Mouse (Mus musculus) intestine, postnatal 0 days (tissue): ENCODE data around the gene Pde4dip. TPM values are rescaled to one million over a fixed set of nuclear protein-coding genes. Genes with fewer than 3 reads are reported as not detected.
A peak's percentile ranks its signal among the peaks of the same experiment; 100 is the strongest.

Experiments used
- ATAC-seq: fragments of 200-750 bp; cut with Nextera tagmentation; 2 replicates; pipeline ENCODE4 v1.8.0; 2017; ENCODE audit warnings: mild to moderate bottlenecking, moderate TSS enrichment, moderate library complexity
- H3K27ac ChIP-seq: fragments of 300-500 bp; sonication (generic); 2 replicates; pipeline ENCODE4 v1.5.1; 2014; ENCODE audit warnings: mild to moderate bottlenecking, low read depth, low read length, moderate library complexity
- H3K27me3 ChIP-seq: fragments of 300-500 bp; sonication (generic); replicated peaks from 2 replicates; pipeline ENCODE4 v1.6.1; 2014; ENCODE audit warnings: low read length, mixed read lengths; ENCODE audit not compliant: control insufficient read depth, insufficient read depth
- H3K36me3 ChIP-seq: fragments of 300-500 bp; sonication (generic); 2 replicates; pipeline ENCODE4 v1.6.1; 2014; ENCODE audit warnings: mild to moderate bottlenecking, moderate library complexity; ENCODE audit not compliant: control insufficient read depth, insufficient read depth
- H3K4me1 ChIP-seq: fragments of 300-500 bp; sonication (generic); replicated peaks from 2 replicates; pipeline ENCODE4 v1.6.1; 2014; ENCODE audit warnings: antibody characterized with exemption, low read length, mixed read lengths; ENCODE audit not compliant: control insufficient read depth, insufficient read depth
- H3K4me2 ChIP-seq: fragments of 300-500 bp; sonication (generic); replicated peaks from 2 replicates; pipeline ENCODE4 v1.6.1; 2014; ENCODE audit warnings: low read depth, mild to moderate bottlenecking, moderate library complexity
- H3K4me3 ChIP-seq: fragments of 300-500 bp; sonication (generic); 2 replicates; pipeline ENCODE4 v1.5.1; 2014; ENCODE audit warnings: low read depth, low read length
- H3K9ac ChIP-seq: fragments of 300-500 bp; sonication (generic); 2 replicates; pipeline ENCODE4 v1.6.1; 2014; ENCODE audit warnings: mild to moderate bottlenecking, low read depth, low read length
- H3K9me3 ChIP-seq: fragments of 300-500 bp; sonication (generic); 2 replicates; pipeline ENCODE4 v1.6.1; 2016; ENCODE audit warnings: mixed run types; ENCODE audit not compliant: control insufficient read depth
- CTCF ChIP-seq: sonication (generic); IDR thresholded peaks from 2 replicates; pipeline ENCODE4 v1.5.1; 2016; ENCODE audit warnings: low read depth, mild to moderate bottlenecking, control low read depth, antibody characterized with exemption, moderate library complexity
- WGBS: fragments of 180-500 bp; shearing (Covaris S2); extraction: QIAGEN DNeasy Blood & Tissue Kit; methylation state at CpG from one replicate; pipeline ENCODE4 v1.1.7; 2014; 5-methylcytosine and 5-hydroxymethylcytosine counted together
- polyA plus RNA-seq: library from polyadenylated mRNA; unstranded; fragments of >200 nt; fragmentation: Nextera tagmentation; extraction: Ambion mirVana; gene quantifications from 2 replicates; pipeline ENCODE4 v1.2.1, GENCODE M21; 2015

Pde4dip gene
- polyA plus RNA-seq, 1 experiment from 2014 or later: 10.0 TPM

DNA sequence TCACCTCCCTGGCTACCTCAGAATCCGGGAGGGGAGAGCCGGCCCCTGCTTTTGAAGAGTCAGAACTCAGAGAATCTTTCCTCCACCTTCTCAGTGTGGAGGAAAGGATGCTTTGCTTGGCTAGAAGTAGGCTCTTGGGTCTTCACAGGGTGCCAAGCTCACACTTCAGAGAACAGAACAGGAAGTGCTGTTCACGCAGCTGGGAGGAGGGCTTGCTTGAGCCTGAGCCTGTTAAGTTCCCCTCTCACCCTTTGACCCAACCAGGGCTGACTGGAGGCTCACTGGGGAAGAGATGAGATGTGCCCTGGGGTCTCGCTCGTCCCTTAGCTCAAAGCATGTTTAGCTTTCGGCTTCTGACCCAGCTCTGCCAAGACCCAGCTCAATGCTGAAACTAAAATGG, 44.7 kb upstream of the Pde4dip start:
- Histone ChIP-seq H3K4me3 (no peak overlapping the region), H3K27me3 (no peaks in the 10 kb centered on the region), H3K9me3 (no peaks in the 10 kb centered on the region), H3K27ac (no peak overlapping the region), H3K4me1 (no peaks in the 10 kb centered on the region), H3K36me3 (no peaks in the 10 kb centered on the region), H3K9ac (no peak overlapping the region), H3K4me2 (no peak overlapping the region)
- ATAC-seq: no peak
- WGBS: 44% methylated on average over 6 of the region's 6 CpGs
- TF ChIP-seq CTCF: no peak

DNA sequence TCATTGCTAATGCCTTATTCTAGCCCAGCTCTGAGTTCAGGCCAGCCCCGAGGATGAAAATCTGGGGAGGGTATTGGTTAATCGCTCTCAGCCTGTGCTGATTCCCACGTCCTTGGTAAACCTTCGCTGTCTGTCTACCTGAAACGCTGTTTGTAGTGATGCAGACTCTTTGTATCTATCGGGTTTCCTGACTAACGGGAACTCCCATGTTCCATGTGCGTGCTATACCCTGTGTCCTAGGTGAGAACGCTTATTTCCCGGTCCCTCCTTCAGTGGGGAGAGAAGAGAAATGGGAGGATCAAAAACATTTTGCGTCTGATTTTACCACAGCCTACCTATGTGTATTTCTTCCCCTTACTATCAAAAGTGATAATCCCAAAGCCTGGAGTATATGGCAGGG, 44.3 kb upstream of the Pde4dip start:
- Histone ChIP-seq H3K36me3 (no peaks in the 10 kb centered on the region), H3K4me3 (no peak overlapping the region), H3K4me2 (no peak overlapping the region), H3K4me1 (no peaks in the 10 kb centered on the region), H3K27ac (no peak overlapping the region), H3K9me3 (no peaks in the 10 kb centered on the region), H3K27me3 (no peaks in the 10 kb centered on the region), H3K9ac (no peak overlapping the region)
- ATAC-seq: no peak
- no peak for TF ChIP-seq CTCF
- 40% methylated on average over 11 of the region's 11 CpGs for WGBS

DNA sequence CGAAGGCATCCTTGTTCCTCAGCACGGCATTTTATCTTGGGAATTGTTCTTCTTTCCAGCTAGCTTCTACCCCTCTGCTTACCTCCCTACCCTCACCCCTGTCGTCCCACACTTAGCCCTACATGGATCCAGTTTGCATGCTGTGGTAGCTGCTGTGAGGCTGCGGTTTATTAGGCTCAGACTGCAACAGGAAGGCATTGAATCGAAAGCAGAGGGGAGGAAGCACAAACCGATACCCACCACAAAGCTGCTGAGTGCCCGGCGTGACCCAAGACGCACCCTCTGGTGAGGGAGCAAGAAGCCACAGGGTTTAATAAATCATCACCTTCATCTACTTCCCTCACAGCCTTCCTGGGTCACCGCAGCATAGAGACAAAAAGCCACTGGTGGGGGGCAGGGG, 43.6 kb upstream of the Pde4dip start:
- H3K9ac ChIP-seq: no peak overlapping the region
- H3K4me1 ChIP-seq: no peaks in the 10 kb centered on the region
- no peak for TF ChIP-seq CTCF

DNA sequence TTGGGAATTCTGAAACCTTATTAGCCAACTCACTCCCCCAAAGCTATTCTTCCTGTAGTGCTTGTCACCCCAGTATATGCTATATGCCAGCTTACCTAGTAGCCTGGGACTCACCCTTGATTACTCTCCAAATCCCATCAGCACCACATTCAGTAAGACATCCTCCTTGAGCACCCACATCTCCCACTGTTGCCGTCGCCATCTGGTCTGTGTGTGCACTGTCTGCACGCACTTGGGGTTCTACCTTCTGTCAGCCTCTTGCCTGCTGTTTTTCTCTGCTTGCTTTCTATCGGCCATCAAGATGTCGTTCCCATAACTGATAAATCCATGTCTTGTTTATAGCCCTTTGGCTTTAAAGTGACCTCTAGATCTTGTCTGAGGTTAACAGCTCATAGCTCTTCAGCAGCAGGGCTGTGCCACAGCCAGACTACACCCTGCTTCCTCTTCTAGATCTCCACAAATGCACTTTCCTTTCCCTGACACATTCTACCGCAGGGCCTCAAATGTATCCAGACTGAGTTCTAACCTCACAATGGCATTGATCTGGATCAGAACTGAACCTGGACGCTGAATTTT, 42.9 kb upstream of the Pde4dip start:
- no peaks in the 10 kb centered on the region for H3K9me3 ChIP-seq
- no peak for TF ChIP-seq CTCF
- H3K4me3 ChIP-seq: no peak overlapping the region
- no peak overlapping the region for H3K9ac ChIP-seq
- 0 out of 2 replicates have a peak overlapping the region, but pooled peaks have one; percentile 18 for H3K4me2 ChIP-seq
- ATAC-seq: no peak
- H3K27me3 ChIP-seq: no peaks in the 10 kb centered on the region
- H3K27ac ChIP-seq: no peak overlapping the region
- 65% methylated on average over 7 of the region's 7 CpGs for WGBS
- H3K36me3 ChIP-seq: no peaks in the 10 kb centered on the region
- H3K4me1 ChIP-seq: no peaks in the 10 kb centered on the region

More for the DNA sequence above, 43.6 kb upstream of the Pde4dip start:
- Histone ChIP-seq H3K27me3 (no peaks in the 10 kb centered on the region), H3K4me3 (no peak overlapping the region), H3K4me2 (0 out of 2 replicates have a peak overlapping the region, but pooled peaks have one; percentile 18), H3K9me3 (no peaks in the 10 kb centered on the region), H3K27ac (no peak overlapping the region), H3K36me3 (no peaks in the 10 kb centered on the region)
- ATAC-seq: no peak
- WGBS: 36% methylated on average over 10 of the region's 10 CpGs

DNA sequence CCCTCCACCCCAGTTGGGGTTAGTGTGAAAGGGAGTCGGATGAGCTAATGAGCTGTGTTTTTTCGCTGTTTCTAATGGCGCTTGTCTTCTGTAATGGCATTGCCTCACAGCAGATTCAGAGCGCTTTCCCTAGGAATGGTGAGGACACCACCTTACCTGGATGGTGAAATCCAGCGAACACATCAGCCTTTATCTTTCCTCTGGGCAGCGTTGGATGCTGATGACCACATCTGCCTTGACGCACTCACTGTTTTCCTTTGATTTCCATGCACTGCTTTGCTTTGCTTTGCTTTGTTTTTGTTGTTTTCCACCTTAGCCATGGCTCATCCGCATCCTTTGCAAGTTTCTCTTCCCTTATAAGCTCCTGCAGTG, 42.3 kb upstream of the Pde4dip start:
- TF ChIP-seq CTCF: no peak
- Histone ChIP-seq H3K9me3 (no peaks in the 10 kb centered on the region), H3K27me3 (no peaks in the 10 kb centered on the region), H3K36me3 (no peaks in the 10 kb centered on the region), H3K9ac (no peak overlapping the region), H3K4me3 (no peak overlapping the region), H3K27ac (no peak overlapping the region), H3K4me1 (no peaks in the 10 kb centered on the region), H3K4me2 (no peak overlapping the region)
- ATAC-seq: no peak
- 88% methylated on average over 8 of the region's 8 CpGs for WGBS

DNA sequence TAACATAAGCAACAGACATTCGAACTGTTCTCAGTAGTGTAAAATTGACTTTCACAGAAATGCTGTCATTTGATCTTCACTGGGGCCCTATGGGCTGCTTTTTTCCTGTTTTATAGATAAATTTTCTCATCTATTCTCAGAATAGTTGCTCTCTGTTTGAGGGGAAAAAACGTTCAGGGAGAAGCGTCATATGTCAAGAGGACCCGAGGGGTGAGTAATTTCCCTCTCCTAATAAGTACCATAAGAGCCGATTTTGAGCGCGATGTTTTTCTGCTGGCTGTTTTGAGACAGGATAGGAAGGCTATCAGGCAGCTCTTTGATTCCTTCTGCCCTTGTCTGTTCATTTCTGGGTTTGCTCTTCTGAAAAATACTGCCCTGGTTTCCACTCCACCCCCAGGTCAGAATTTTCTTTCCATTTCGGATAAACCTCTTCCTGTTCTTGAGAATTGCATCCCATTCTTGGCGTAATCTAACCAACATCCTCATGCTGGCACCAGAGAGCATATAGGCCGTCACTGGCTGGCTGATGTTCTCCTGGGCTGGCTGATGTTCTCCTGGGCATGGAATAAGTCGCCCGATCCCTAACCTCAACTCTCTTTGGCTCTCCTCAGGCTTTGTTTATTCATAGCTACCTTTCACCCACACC, 41.8 kb upstream of the Pde4dip start:
- no peak overlapping the region for H3K27ac ChIP-seq
- 56% methylated on average over 12 of the region's 12 CpGs for WGBS
- no peak overlapping the region for H3K4me3 ChIP-seq
- no peaks in the 10 kb centered on the region for H3K27me3 ChIP-seq
- TF ChIP-seq CTCF: peak; percentile 36; the same call in 1 of the 2 replicates
- no peak overlapping the region for H3K9ac ChIP-seq
- no peaks in the 10 kb centered on the region for H3K4me1 ChIP-seq
- no peak for ATAC-seq
- no peaks in the 10 kb centered on the region for H3K36me3 ChIP-seq
- H3K9me3 ChIP-seq: no peaks in the 10 kb centered on the region
- H3K4me2 ChIP-seq: no peak overlapping the region
